Mouse (Mus musculus): ENCODE measurements at regions not wholly inside any gene's neighbourhood (a gene's known extent, or its start where the extent isn't known, plus 50 kb on each side); places are given as distances from the start of the nearest gene placed in this dataset.
A peak's percentile ranks its signal among the peaks of the same experiment; 100 is the strongest.

- no peak for DNase-seq
Measured at GRCm38 (mm10) chr2:50916323-50917221, 232.3 kb downstream of the Rnd3 start.

DNA sequence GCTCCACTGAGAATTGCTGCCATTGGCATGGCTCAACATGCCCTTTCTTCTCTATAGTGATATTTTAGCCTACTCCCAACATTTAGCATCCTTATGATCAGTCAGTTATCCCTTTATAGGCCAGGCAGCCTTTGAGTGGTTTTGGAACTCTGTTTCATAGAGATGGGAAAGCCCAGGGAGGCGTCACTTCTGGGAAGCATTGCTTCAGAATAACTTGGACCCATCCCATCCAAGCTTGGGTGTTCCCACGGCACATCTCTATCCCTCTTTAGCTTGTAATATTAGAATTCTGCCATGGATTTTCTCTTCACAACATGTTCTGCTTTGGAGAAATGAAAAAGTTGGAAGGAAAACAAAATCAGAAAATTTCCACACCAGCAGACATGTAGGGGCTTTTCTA lies 233.8 kb downstream of the Rnd3 start:
- DNase-seq: no peak

DNA sequence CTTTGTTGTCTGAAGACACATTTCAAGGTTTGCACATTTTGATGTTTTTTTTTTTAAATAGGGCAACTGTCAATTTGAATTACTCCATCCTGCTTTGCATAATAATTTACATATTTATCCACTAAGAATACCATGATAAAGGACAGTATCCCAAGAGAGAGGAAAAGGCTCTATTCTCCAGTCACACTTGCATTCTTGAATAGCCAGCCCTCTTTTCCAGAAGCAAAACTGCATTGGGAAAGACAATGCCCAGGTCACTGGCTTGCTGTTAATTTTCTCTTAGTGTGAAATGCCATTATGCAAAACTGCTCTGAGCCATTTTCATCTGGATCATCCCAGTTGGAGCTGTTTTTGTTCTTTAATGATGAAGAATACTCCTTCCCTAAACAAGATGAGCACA lies 234.7 kb downstream of the Rnd3 start:
- no peak for DNase-seq

- DNase-seq: no peak
Measured at GRCm38 (mm10) chr2:50908762-50909161, 240.1 kb downstream of the Rnd3 start.

GRCm38 (mm10) chr2:50902701-50903100 lies 246.2 kb downstream of the Rnd3 start:
- no peak for DNase-seq

GRCm38 (mm10) chr2:50902220-50902619 lies 246.7 kb downstream of the Rnd3 start:
- no peak for DNase-seq

GRCm38 (mm10) chr2:50888992-50889391 lies 259.9 kb downstream of the Rnd3 start:
- no peak for DNase-seq

- no peak for DNase-seq
Measured at GRCm38 (mm10) chr2:50887954-50888353, 261.0 kb downstream of the Rnd3 start.

DNA sequence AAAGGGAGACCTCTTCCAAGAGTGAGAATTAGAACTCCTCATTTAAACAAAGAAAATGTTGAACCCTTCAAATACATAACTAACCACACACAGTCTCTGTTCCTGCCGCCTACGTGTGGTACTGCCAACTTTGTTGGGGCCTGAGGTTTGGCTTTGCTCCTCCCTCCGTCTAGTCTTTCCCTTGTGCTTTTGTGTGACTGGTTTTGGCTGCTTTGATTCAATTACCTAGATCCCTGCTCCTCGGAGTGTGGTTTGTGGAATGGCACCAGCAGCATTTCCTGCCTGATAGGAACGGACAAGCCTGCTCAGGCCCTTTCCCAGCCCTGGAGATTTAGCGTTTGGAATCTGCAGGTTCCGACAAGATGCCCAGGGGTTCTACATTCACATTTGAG lies 263.0 kb downstream of the Rnd3 start:
- no peak for DNase-seq

DNA sequence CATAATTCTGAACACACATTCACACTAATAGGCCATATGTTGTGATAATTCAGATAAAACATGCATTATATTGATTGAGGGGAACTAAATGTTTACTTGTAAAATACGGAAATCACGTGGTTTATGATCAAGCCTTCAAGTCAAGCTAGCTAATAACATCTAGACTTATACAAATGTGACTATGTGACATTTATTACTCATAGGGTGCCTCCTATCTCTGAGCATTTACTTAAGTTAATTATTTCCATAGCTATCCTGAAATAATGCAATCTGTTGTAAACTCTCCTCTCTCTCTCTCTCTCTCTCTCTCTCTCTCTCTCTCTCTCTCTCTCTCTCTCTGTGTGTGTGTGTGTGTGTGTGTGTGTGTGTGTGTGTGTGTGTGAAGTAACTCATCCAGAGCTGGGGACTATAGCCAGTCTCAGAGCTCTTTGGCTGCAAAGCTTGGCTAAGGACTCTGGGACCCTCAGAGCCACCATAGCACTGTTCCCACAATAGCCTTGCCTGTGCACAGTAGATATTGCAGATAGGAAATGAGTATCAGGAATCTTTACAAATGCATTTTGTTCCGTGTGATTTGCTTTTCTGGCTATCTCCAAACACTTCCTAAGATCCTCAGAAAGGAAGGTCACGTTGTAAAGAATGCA lies 263.5 kb downstream of the Rnd3 start:
- DNase-seq: no peak

DNA sequence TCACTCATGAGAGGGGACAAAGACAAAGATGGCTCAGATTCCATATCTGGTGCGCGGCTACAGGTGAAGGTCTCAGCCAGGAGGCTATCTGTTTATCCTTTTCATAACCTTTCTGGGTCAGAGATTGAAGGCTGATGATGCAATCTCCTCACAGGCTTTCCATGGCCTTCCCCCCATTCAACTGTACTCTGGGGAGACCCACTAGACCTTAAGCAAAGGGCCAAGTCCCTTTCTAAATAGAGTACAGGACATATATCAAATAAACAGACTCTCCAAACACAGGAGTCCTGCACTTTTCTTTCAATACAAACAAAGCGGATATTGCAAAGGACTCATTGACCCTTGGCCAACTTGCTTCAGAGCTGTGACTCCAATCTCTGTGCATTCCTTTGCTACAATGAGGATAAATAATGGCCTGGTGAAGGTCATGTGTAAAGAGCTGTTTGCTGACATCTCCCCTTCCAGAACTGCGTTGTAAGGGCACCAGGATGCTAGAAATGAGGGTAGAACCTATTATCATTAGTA lies 267.3 kb downstream of the Rnd3 start:
- no peak for DNase-seq

DNA sequence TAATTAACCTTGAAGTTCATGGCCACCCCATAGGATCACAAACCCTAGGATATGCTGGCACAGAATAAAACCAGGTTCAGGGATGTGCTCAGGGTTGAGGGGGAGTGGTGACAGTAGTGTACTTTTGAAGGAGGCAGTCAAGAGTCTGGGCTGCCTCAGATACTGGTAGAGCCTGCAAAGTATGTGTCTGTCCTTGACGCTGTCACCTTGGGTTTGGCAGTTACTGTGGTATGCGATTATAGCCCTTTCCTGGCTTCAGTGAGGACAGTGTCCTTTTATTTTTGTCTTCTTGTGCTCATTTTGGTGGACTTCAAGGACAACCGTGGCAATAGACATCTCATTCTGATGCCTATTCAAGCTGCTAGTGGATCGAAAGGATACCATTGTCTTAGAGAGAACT lies 268.1 kb downstream of the Rnd3 start:
- no peak for DNase-seq

- DNase-seq: peak; percentile 28
Measured at GRCm38 (mm10) chr2:50877716-50878115, 271.2 kb downstream of the Rnd3 start.

- DNase-seq: no peak
Measured at GRCm38 (mm10) chr2:50875072-50875471, 273.8 kb downstream of the Rnd3 start.

- no peak for DNase-seq
Measured at GRCm38 (mm10) chr2:50853538-50854244, 295.2 kb downstream of the Rnd3 start.

GRCm38 (mm10) chr2:50852413-50852919 lies 296.4 kb downstream of the Rnd3 start:
- no peak for DNase-seq

DNA sequence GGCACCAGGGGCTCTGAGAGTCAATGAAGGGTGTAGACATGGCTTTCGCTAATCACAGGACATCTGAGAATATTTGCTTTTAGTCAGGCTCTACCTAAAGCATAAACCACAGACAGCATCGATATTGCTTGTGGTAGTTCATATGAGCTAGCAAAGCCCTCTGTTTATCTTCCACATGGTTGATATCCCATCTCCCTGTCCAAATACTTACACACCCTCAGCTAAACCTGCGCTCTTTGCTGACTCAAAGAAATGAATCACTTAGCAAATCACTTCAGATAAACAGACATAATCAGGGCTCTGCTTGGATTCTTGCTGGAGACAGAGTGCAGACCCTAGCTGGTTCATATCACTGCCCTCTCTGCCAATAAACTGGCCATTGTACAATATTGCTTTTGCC lies 298.8 kb downstream of the Rnd3 start:
- no peak for DNase-seq

DNA sequence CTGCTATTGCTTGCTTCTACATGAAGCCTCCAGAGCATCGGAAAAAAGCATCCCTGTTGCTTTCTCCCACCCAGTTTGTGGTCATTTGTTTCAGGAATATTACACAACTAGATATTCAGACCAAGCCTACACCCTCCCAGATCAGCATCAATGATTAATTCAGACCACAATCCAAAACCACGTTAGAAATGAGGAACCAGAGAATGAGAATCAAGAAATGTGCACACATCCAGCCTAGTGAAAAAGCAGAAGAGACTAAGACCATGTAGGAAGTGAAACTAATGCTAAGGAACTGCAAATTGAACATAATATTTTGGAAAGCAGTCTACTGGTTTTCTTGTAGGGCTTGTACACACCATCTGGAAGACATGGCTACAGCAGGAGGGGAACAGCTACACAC lies 307.0 kb downstream of the Rnd3 start:
- no peak for DNase-seq

- no peak for DNase-seq
Measured at GRCm38 (mm10) chr2:50835511-50836320, 313.2 kb downstream of the Rnd3 start.

- no peak for DNase-seq
Measured at GRCm38 (mm10) chr2:50833791-50834190, 315.1 kb downstream of the Rnd3 start.

DNA sequence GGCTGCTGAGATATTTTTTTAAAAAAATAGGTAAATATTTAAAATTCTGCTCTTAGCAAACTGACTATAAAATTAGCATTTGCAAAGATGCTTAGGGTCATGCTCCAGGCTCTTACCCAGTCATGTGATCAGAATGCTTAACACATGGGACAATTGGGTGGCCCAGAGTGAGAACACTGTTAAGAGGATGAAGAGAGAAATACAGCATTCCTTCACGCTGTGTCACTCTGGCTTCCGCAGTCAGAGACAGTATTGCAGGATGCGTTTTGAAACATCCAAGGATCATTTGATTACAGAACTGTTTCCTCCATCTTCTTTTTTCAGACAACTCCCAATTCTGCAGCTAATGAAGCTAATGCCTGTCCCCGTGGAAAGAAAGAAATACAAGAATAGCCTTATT lies 316.4 kb downstream of the Rnd3 start:
- no peak for DNase-seq

GRCm38 (mm10) chr2:50830056-50830720 lies 318.7 kb downstream of the Rnd3 start:
- no peak for DNase-seq

Data from kidney, adult 11 months (tissue).